Comparison of ENCODE assay signal across 18 mouse cellular contexts in the genomic region with DNA sequence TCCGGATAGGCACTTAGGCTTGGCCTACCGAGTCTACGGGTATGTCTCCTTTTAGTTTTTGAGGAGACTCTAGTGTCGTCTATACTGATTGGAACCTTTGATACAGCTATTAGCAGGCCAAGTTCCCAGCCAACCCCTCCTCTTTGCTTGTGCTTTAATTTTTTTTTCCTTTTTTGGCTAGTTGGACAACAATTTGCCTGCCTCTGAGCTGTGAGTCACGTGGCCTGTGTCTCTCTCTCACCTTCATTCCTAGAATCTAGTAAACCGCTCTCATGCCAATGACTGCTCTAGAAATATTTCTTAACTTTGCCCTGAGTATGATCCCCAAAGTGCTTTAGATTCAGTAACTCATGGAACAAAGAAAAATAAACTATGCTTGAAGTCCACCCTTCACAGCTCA.
"Had no signal": no experiment of that assay in that cellular context is flagged by ENCODE, and none has a peak within 500 bp of the region (broad histone marks: within the 10 kb centered on the region; RNA-seq: fewer than 3 reads in every experiment).

No protein-coding gene starts in this region.

- H3K36me3 ChIP-seq: lung, embryonic 15.5 days; midbrain, embryonic 13.5 days; midbrain, embryonic 15.5 days; neural tube, embryonic 12.5 days; stomach, embryonic 15.5 days had no signal

- H3K9me3 ChIP-seq: lung, embryonic 15.5 days; megakaryocyte, embryonic 14.5 days; midbrain, embryonic 13.5 days; midbrain, embryonic 15.5 days; neural tube, embryonic 12.5 days; stomach, embryonic 15.5 days had no signal

- DNase-seq: liver, postnatal 0 days; lung, adult 2 months; lung, postnatal 14 days; lung, postnatal 36 days; right cerebral cortex, postnatal 14 days; thymus, adult 2 months; thymus, postnatal 25 days; thymus, postnatal 4 days had no signal

- H3K4me2 ChIP-seq: lung, embryonic 15.5 days; midbrain, embryonic 11.5 days; midbrain, embryonic 13.5 days; midbrain, embryonic 15.5 days; neural tube, embryonic 12.5 days; stomach, embryonic 15.5 days had no signal

- H3K4me3 ChIP-seq: lung, embryonic 15.5 days; megakaryocyte, embryonic 14.5 days; midbrain, embryonic 13.5 days; midbrain, embryonic 15.5 days; neural tube, embryonic 12.5 days; stomach, embryonic 15.5 days had no signal

- H3K4me1 ChIP-seq: lung, embryonic 15.5 days; megakaryocyte, embryonic 14.5 days; midbrain, embryonic 13.5 days; midbrain, embryonic 15.5 days; neural tube, embryonic 12.5 days; stomach, embryonic 15.5 days had no signal

- H3K27me3 ChIP-seq: lung, embryonic 15.5 days; megakaryocyte, embryonic 14.5 days; midbrain, embryonic 13.5 days; midbrain, embryonic 15.5 days; neural tube, embryonic 12.5 days; stomach, embryonic 15.5 days had no signal

- H3K27ac ChIP-seq: lung, embryonic 15.5 days; macrophage; midbrain, embryonic 13.5 days; midbrain, embryonic 15.5 days; neural tube, embryonic 12.5 days; stomach, embryonic 15.5 days; stomach, postnatal 0 days had no signal

- H3K9ac ChIP-seq: liver, postnatal 0 days; lung, embryonic 15.5 days; midbrain, embryonic 13.5 days; midbrain, embryonic 15.5 days; neural tube, embryonic 12.5 days; stomach, embryonic 15.5 days had no signal

- ATAC-seq: liver, postnatal 0 days; lung, postnatal 0 days; midbrain, embryonic 13.5 days; midbrain, embryonic 15.5 days had no signal
